ENCODE assay signal across 17 mouse cellular contexts in the genomic region with DNA sequence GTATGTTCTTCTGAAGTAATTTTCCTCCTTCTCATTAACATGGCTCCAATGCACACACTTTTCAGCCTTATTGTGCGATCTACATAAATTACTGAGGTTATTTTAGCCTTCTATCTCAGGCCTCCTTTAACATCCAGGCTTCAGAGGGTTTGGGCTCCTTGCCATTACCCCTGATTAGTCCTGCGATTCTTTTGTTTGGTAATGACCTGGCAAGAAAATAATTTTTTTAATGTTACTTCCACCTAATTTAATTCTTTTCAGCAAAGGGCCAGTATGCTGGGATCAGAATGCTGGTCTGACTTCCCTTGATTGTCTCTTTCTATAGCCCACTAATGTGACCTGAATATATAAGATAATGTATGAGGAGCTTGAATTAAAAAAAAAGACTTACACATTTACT.
A peak's percentile ranks its signal among the peaks of the same experiment; 100 is the strongest.
DNase-seq lines count a peak whose midpoint lies in the region; ATAC-seq and TF ChIP-seq lines count a peak whose summit lies in the region.
"Had no signal": no experiment of that assay in that cellular context is flagged by ENCODE, and none has a peak within 500 bp of the region (broad histone marks: within the 10 kb centered on the region; RNA-seq: fewer than 3 reads in every experiment).

No protein-coding gene starts in this region.

- H3K4me3 ChIP-seq in midbrain, postnatal 0 days (ENCODE audit: low read depth, low read length), result no peak overlapping the region
- H3K4me3 ChIP-seq in midbrain, embryonic 16.5 days (ENCODE audit: low read depth, low read length), result no peak overlapping the region
- H3K4me3 ChIP-seq in neural tube, embryonic 12.5 days, result no peak overlapping the region
- H3K4me3 ChIP-seq: midbrain, embryonic 10.5 days; stomach, embryonic 15.5 days had no signal

- H3K27ac ChIP-seq in midbrain, postnatal 0 days (ENCODE audit: low read depth, low read length), result no peak overlapping the region
- H3K27ac ChIP-seq in midbrain, embryonic 16.5 days (ENCODE audit: low read length), result no peak overlapping the region
- H3K27ac ChIP-seq in neural tube, embryonic 12.5 days, result no peak overlapping the region
- H3K27ac ChIP-seq: midbrain, embryonic 10.5 days; stomach, embryonic 15.5 days had no signal

- H3K27me3 ChIP-seq in midbrain, postnatal 0 days (ENCODE audit: insufficient read depth, low read length), result no peaks in the 10 kb centered on the region
- no peaks in the 10 kb centered on the region for H3K27me3 ChIP-seq in midbrain, embryonic 16.5 days (ENCODE audit: control insufficient read depth, insufficient read depth, low read depth, low read length)
- H3K27me3 ChIP-seq in neural tube, embryonic 12.5 days (replicated peaks), result no peaks in the 10 kb centered on the region
- H3K27me3 ChIP-seq: stomach, embryonic 15.5 days had no signal

- H3K4me1 ChIP-seq in midbrain, postnatal 0 days (ENCODE audit: insufficient read depth, low read length), result no peaks in the 10 kb centered on the region
- no peaks in the 10 kb centered on the region for H3K4me1 ChIP-seq in midbrain, embryonic 16.5 days (ENCODE audit: control insufficient read depth, insufficient read depth, low read length)
- no peaks in the 10 kb centered on the region for H3K4me1 ChIP-seq in neural tube, embryonic 12.5 days
- H3K4me1 ChIP-seq: midbrain, embryonic 10.5 days; stomach, embryonic 15.5 days had no signal

- no peak overlapping the region for H3K9ac ChIP-seq in midbrain, postnatal 0 days (replicated peaks; ENCODE audit: low read length, poor library complexity, severe bottlenecking)
- H3K9ac ChIP-seq in midbrain, embryonic 16.5 days (ENCODE audit: low read depth, low read length), result no peak overlapping the region
- H3K9ac ChIP-seq in neural tube, embryonic 12.5 days, result no peak overlapping the region
- H3K9ac ChIP-seq: liver, postnatal 0 days; stomach, embryonic 15.5 days had no signal

- H3K9me3 ChIP-seq in midbrain, postnatal 0 days (ENCODE audit: low read length), result no peaks in the 10 kb centered on the region
- H3K9me3 ChIP-seq in midbrain, embryonic 16.5 days (replicated peaks; ENCODE audit: control insufficient read depth, low read length, poor library complexity, severe bottlenecking), result no peaks in the 10 kb centered on the region
- no peaks in the 10 kb centered on the region for H3K9me3 ChIP-seq in neural tube, embryonic 12.5 days
- H3K9me3 ChIP-seq: midbrain, embryonic 10.5 days; stomach, embryonic 15.5 days had no signal

- H3K4me2 ChIP-seq in midbrain, postnatal 0 days (ENCODE audit: low read depth, low read length, poor library complexity, severe bottlenecking), result no peak overlapping the region
- H3K4me2 ChIP-seq in midbrain, embryonic 16.5 days (ENCODE audit: low read length), result no peak overlapping the region
- H3K4me2 ChIP-seq in neural tube, embryonic 12.5 days (replicated peaks), result no peak overlapping the region
- H3K4me2 ChIP-seq: heart, embryonic 11.5 days; stomach, embryonic 15.5 days had no signal

- WGBS in midbrain, postnatal 0 days, result 77% methylated on average over 2 of the region's 2 CpGs
- WGBS in midbrain, embryonic 16.5 days, result 62% methylated on average over 2 of the region's 2 CpGs
- WGBS in neural tube, embryonic 12.5 days, result 39% methylated on average over 2 of the region's 2 CpGs

- DNase-seq in embryo, embryonic 10.5 days (ENCODE audit: low spot score), result peak; percentile 0
- no peak for DNase-seq in embryo, embryonic 10 days (ENCODE audit: low spot score)
- DNase-seq in midbrain, postnatal 0 days (ENCODE audit: low spot score), result peak; percentile 16
- no peak for DNase-seq in layer of hippocampus, adult 11-12 months (ENCODE audit: low spot score)
- DNase-seq in yolk sac, embryonic 10.5 days (ENCODE audit: low spot score), result no peak
- DNase-seq in thymus, postnatal 4 days, result no peak
- DNase-seq: adrenal gland, adult 8-10 months; cerebellum, adult 8-10 months; layer of hippocampus, postnatal 36 days; liver; liver, postnatal 0 days; lung, postnatal 14 days had no signal

- TF ChIP-seq CTCF in midbrain, postnatal 0 days (IDR thresholded peaks at IDR 0.05), result no peak

- H3K36me3 ChIP-seq in midbrain, postnatal 0 days (ENCODE audit: insufficient read depth, low read length), result no peaks in the 10 kb centered on the region
- no peaks in the 10 kb centered on the region for H3K36me3 ChIP-seq in midbrain, embryonic 16.5 days (ENCODE audit: control insufficient read depth, insufficient read depth, low read length)
- no peaks in the 10 kb centered on the region for H3K36me3 ChIP-seq in neural tube, embryonic 12.5 days
- H3K36me3 ChIP-seq: midbrain, embryonic 10.5 days; stomach, embryonic 15.5 days had no signal

- ATAC-seq in midbrain, postnatal 0 days (ENCODE audit: low FRiP score), result no peak
- ATAC-seq in midbrain, embryonic 16.5 days, result no peak
- peak; percentile 70 for ATAC-seq in neural tube, embryonic 12.5 days (ENCODE audit: low FRiP score, low read depth)
- ATAC-seq: liver, postnatal 0 days had no signal

Comparison
In these comparisons a context has a peak if more than half of its experiments do, and no peak if none do; other contexts are left out.
1. DNase-seq: peak in embryo, embryonic 10.5 days (single experiment) and midbrain, postnatal 0 days (single experiment); none in embryo, embryonic 10 days (single experiment), layer of hippocampus, adult 11-12 months (single experiment), yolk sac, embryonic 10.5 days (single experiment) and thymus, postnatal 4 days (single experiment).